Mouse (Mus musculus) cerebellum, adult 2 months (tissue): ENCODE data around the gene Rpl36a-ps1.

Experiments used
- CTCF ChIP-seq: fragments of 200-500 bp; IDR thresholded peaks from 2 replicates; pipeline ENCODE4 v1.5.1; 2011; ENCODE audit warnings: low read depth, mild to moderate bottlenecking, control low read depth, low read length, moderate library complexity, borderline replicate concordance; ENCODE audit not compliant: insufficient read depth
- POLR2A ChIP-seq: fragments of 200-500 bp; IDR thresholded peaks from 2 replicates; pipeline ENCODE4 v1.6.1; 2011; ENCODE audit warnings: low read length, control low read depth, borderline replicate concordance; ENCODE audit not compliant: insufficient read depth

GRCm38 (mm10) chr14:99019136-99019808, 25.2 kb upstream of the Rpl36a-ps1 start:
- TF ChIP-seq CTCF (no peak), POLR2A (no peak)
